Mouse (Mus musculus) olfactory bulb, adult 2 months (tissue): ENCODE data around the gene Fbln5.

ENCODE experiments used
- CTCF ChIP-seq: fragments of 200-500 bp; IDR thresholded peaks from 2 replicates; pipeline ENCODE4 v1.5.1; 2012; ENCODE audit warnings: low read depth, mild to moderate bottlenecking, low read length, moderate library complexity; ENCODE audit not compliant: insufficient read depth
- POLR2A ChIP-seq: fragments of 200-500 bp; IDR thresholded peaks from 2 replicates; pipeline ENCODE4 v1.6.1; 2012; ENCODE audit warnings: mild to moderate bottlenecking, low read depth, low read length, moderate library complexity; ENCODE audit not compliant: insufficient read depth

DNA sequence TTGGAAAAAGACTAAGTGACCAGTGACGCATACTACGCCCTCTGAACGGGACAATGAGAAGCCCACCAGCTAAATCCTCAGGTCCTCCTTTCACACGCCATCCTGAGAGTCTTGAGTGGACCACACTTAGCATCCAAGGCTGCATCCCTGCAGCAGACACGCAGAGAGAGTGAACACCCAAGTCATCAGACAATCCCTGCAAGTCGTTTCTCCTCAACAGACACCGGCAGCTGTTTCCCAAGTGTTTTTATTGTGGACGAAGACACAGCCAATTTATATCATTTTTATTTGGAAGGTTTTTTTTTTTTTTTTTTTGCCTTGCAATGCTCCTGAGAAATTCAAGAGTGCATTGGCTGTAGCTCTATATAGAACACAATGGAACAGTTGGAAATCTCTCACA, 14.9 kb upstream of the Fbln5 start:
- no peak for TF ChIP-seq CTCF
- no peak for TF ChIP-seq POLR2A
